In the genomic region with DNA sequence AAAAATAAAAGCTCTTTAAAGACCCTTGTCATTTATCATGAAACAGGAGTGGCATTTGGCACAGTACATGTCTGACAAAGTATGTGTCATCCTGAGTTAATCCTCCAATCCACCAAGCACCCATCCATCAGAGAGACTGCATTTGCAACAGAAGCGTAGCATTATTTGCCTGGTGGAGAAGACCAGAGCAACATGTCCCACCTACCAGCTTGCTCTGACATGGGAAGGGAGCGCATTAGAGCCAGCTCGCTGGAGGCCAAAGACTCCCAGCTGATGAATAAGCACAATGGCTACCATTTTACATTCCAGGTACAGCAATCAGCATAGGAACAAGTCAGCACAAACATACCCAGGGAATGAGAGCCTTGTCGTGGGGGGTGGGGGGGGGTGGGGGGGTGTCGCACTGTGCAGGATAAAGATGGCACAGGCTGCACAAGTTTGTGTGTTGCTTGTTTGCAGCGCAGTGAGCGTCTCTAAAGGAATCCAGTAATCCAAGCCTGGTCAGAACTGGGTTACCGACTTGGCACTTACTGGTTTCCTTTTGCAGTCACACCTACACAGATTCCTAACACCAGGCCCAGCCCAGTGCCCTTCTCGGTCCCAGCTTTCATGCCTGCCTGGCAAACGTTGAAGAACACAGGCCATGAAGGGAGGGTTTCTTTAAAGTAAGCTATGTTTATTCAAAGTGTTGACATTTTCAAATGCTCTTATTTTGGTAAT, we compare ENCODE assay signal across 26 mouse cellular contexts.
DNase-seq lines count a peak whose midpoint lies in the region; ATAC-seq lines count a peak whose summit lies in the region.
"Had no signal": no experiment of that assay in that cellular context is flagged by ENCODE, and none has a peak within 500 bp of the region (broad histone marks: within the 10 kb centered on the region; RNA-seq: fewer than 3 reads in every experiment).

No protein-coding gene starts in this region.

- ATAC-seq in neural tube, embryonic 11.5 days (ENCODE audit: insufficient read depth, low FRiP score, low TSS enrichment), result 0 out of 2 replicates have a peak, but pooled peaks have one; percentile 22
- no peak for ATAC-seq in neural tube, embryonic 15.5 days (ENCODE audit: low FRiP score)
- no peak for ATAC-seq in stomach, embryonic 16.5 days (ENCODE audit: insufficient read depth, low FRiP score)
- ATAC-seq: CD4-positive, CD25-positive, alpha-beta regulatory T cell, adult 4 months; intestine, postnatal 0 days; liver, embryonic 12.5 days; midbrain, embryonic 16.5 days had no signal

- H3K36me3 ChIP-seq in neural tube, embryonic 11.5 days (ENCODE audit: control insufficient read depth, insufficient read depth, low read length), result no peaks in the 10 kb centered on the region
- H3K36me3 ChIP-seq in neural tube, embryonic 15.5 days, result no peaks in the 10 kb centered on the region
- no peaks in the 10 kb centered on the region for H3K36me3 ChIP-seq in stomach, embryonic 16.5 days (ENCODE audit: control insufficient read depth, insufficient read depth, low read length)
- H3K36me3 ChIP-seq: heart, embryonic 15.5 days; limb, embryonic 13.5 days; liver, embryonic 12.5 days had no signal

- peak; percentile 30 for DNase-seq in embryo, embryonic 10 days (ENCODE audit: low spot score)
- no peak for DNase-seq in embryo, embryonic 9.5 days (ENCODE audit: extremely low spot score)
- peak; percentile 35 for DNase-seq in heart, adult 11 months
- DNase-seq in heart, postnatal 25 days (ENCODE audit: low spot score), result no peak
- no peak for DNase-seq in neural tube, embryonic 11.5 days (ENCODE audit: low spot score)
- DNase-seq in urinary bladder, adult 18-20 months (ENCODE audit: low spot score in 2 of 2), result no peak
- DNase-seq: adrenal gland, adult 2 months; cerebellum, adult 2 months; cerebellum, postnatal 36 days; gastrocnemius, postnatal 36 days; heart, postnatal 4 days; kidney, postnatal 36 days; lung, adult 2 months; lung, postnatal 4 days; right cerebral cortex, postnatal 14 days; spleen, adult 18-20 months; thymus, postnatal 25 days had no signal

- no peaks in the 10 kb centered on the region for H3K27me3 ChIP-seq in neural tube, embryonic 11.5 days (ENCODE audit: control insufficient read depth, insufficient read depth, low read length)
- no peaks in the 10 kb centered on the region for H3K27me3 ChIP-seq in neural tube, embryonic 15.5 days (replicated peaks)
- H3K27me3 ChIP-seq in stomach, embryonic 16.5 days (ENCODE audit: control insufficient read depth, insufficient read depth, low read length), result no peaks in the 10 kb centered on the region
- H3K27me3 ChIP-seq: heart, embryonic 15.5 days; limb, embryonic 13.5 days; liver, embryonic 12.5 days had no signal

- intact Hi-C loops in heart, postnatal 25 days (cut with DNase I), result no loop called here

- no peaks in the 10 kb centered on the region for H3K9me3 ChIP-seq in neural tube, embryonic 11.5 days (ENCODE audit: control insufficient read depth, low read length)
- no peaks in the 10 kb centered on the region for H3K9me3 ChIP-seq in neural tube, embryonic 15.5 days (replicated peaks)
- no peaks in the 10 kb centered on the region for H3K9me3 ChIP-seq in stomach, embryonic 16.5 days (replicated peaks; ENCODE audit: control insufficient read depth, low read length)
- H3K9me3 ChIP-seq: heart, embryonic 15.5 days; limb, embryonic 13.5 days; liver, embryonic 12.5 days had no signal

- H3K9ac ChIP-seq in neural tube, embryonic 11.5 days (ENCODE audit: low read length), result no peak overlapping the region
- no peak overlapping the region for H3K9ac ChIP-seq in neural tube, embryonic 15.5 days (replicated peaks)
- no peak overlapping the region for H3K9ac ChIP-seq in stomach, embryonic 16.5 days (ENCODE audit: low read length)
- H3K9ac ChIP-seq: heart, embryonic 15.5 days; limb, embryonic 13.5 days; liver, embryonic 12.5 days had no signal

- H3K4me2 ChIP-seq in neural tube, embryonic 11.5 days (ENCODE audit: low read depth), result no peak overlapping the region
- no peak overlapping the region for H3K4me2 ChIP-seq in neural tube, embryonic 15.5 days
- H3K4me2 ChIP-seq in stomach, embryonic 16.5 days (ENCODE audit: low read depth, low read length), result no peak overlapping the region
- H3K4me2 ChIP-seq: heart, embryonic 15.5 days; limb, embryonic 13.5 days; liver, embryonic 12.5 days had no signal

- 59% methylated on average over 10 of the region's 10 CpGs for WGBS in neural tube, embryonic 11.5 days
- WGBS in neural tube, embryonic 15.5 days, result 54% methylated on average over 10 of the region's 10 CpGs
- 74% methylated on average over 10 of the region's 10 CpGs for WGBS in stomach, embryonic 16.5 days

- H3K4me1 ChIP-seq in neural tube, embryonic 11.5 days (ENCODE audit: control insufficient read depth, insufficient read depth, low read length), result peaks cover 15% of the 10 kb centered on the region
- H3K4me1 ChIP-seq in neural tube, embryonic 15.5 days, result peaks cover 12% of the 10 kb centered on the region; the same call in 1 of the 2 replicates
- H3K4me1 ChIP-seq in stomach, embryonic 16.5 days (ENCODE audit: control insufficient read depth, insufficient read depth, low read length), result peaks cover 2% of the 10 kb centered on the region; the same call in 1 of the 2 replicates
- H3K4me1 ChIP-seq: heart, embryonic 15.5 days; liver, embryonic 12.5 days had no signal

- H3K27ac ChIP-seq in neural tube, embryonic 11.5 days (ENCODE audit: low read depth, low read length), result no peak overlapping the region
- H3K27ac ChIP-seq in neural tube, embryonic 15.5 days (replicated peaks), result no peak overlapping the region
- 0 out of 2 replicates have a peak overlapping the region, but pooled peaks have one; percentile 16 for H3K27ac ChIP-seq in stomach, embryonic 16.5 days (ENCODE audit: low read length)
- H3K27ac ChIP-seq: heart, embryonic 15.5 days; limb, embryonic 13.5 days; liver, embryonic 12.5 days had no signal

- H3K4me3 ChIP-seq in neural tube, embryonic 11.5 days (ENCODE audit: low read depth, low read length), result no peak overlapping the region
- no peak overlapping the region for H3K4me3 ChIP-seq in neural tube, embryonic 15.5 days (replicated peaks)
- no peak overlapping the region for H3K4me3 ChIP-seq in stomach, embryonic 16.5 days (replicated peaks; ENCODE audit: low read length)
- H3K4me3 ChIP-seq: heart, embryonic 15.5 days; limb, embryonic 13.5 days; liver, embryonic 12.5 days; myocyte had no signal

Comparison
In these comparisons a context has a peak if more than half of its experiments do, and no peak if none do; other contexts are left out.
1. DNase-seq: peak in embryo, embryonic 10 days (single experiment) and heart, adult 11 months (single experiment); none in embryo, embryonic 9.5 days (single experiment), heart, postnatal 25 days (single experiment), neural tube, embryonic 11.5 days (single experiment) and urinary bladder, adult 18-20 months (0 of 2).